In the genomic region with DNA sequence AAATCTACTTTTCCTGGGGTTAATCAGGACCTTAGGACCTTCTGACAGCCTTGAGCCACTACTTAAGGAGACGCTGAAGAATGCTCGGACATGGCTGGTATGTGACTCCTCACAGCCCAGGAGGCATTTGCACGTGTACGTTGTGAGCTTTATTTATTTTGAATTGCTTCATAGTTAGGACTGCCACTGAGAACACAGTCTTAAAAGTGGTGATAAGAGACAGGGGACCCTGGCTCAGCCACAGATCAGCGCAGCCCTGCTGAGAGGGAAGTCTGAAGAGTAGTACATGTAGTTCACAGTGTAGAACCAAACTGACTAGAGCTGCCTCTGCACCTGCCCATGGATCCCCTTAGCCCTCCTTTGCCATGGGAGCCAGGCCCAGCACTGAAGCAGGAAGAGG, we compare ENCODE assay signal across 16 mouse cellular contexts. TPM values are rescaled to one million over a fixed set of nuclear protein-coding genes. Genes with fewer than 3 reads are reported as not detected.
"Had no signal": no experiment of that assay in that cellular context is flagged by ENCODE, and none has a peak within 500 bp of the region (broad histone marks: within the 10 kb centered on the region; RNA-seq: fewer than 3 reads in every experiment).

No protein-coding gene starts in this region.

- H3K9me3 ChIP-seq: kidney, embryonic 15.5 days; limb, embryonic 15.5 days; lung, embryonic 15.5 days; midbrain, embryonic 13.5 days; neural tube, embryonic 15.5 days had no signal

- H3K4me3 ChIP-seq: kidney, embryonic 15.5 days; limb, embryonic 15.5 days; lung, embryonic 15.5 days; midbrain, embryonic 13.5 days; myocyte; neural tube, embryonic 15.5 days had no signal

- H3K27me3 ChIP-seq: kidney, embryonic 15.5 days; limb, embryonic 15.5 days; lung, embryonic 15.5 days; midbrain, embryonic 13.5 days; neural tube, embryonic 15.5 days had no signal

- H3K9ac ChIP-seq: kidney, embryonic 15.5 days; limb, embryonic 15.5 days; lung, embryonic 15.5 days; neural tube, embryonic 15.5 days had no signal

- DNase-seq: layer of hippocampus, adult 9-11 months; layer of hippocampus, postnatal 36 days; right cerebral cortex, adult 18-20 months; right cerebral cortex, postnatal 25 days; thymus, postnatal 4 days had no signal

- H3K27ac ChIP-seq: kidney, embryonic 15.5 days; limb, embryonic 15.5 days; lung, embryonic 15.5 days; midbrain, embryonic 13.5 days; neural tube, embryonic 15.5 days had no signal

- H3K4me1 ChIP-seq: midbrain, embryonic 13.5 days; neural tube, embryonic 15.5 days had no signal

- H3K4me2 ChIP-seq: kidney, embryonic 15.5 days; limb, embryonic 15.5 days; lung, embryonic 15.5 days; midbrain, embryonic 13.5 days; neural tube, embryonic 15.5 days had no signal

- ATAC-seq: intestine, embryonic 16.5 days; midbrain, embryonic 13.5 days had no signal

- H3K36me3 ChIP-seq: kidney, embryonic 15.5 days; limb, embryonic 15.5 days; lung, embryonic 15.5 days; midbrain, embryonic 13.5 days; neural tube, embryonic 15.5 days had no signal

RNA-seq across cellular contexts. Expression of gene Rnf222, which starts 3.5 kb away (rescaled TPM):
- polyA plus RNA-seq: limb, embryonic 11.5 days; myocyte; neural tube, embryonic 15.5 days; small intestine, adult 2 months had no signal

RNA-seq across cellular contexts. Expression of gene Odf4, which starts 35.1 kb away (rescaled TPM):
- polyA plus RNA-seq: intestine, embryonic 16.5 days; kidney, embryonic 15.5 days; limb, embryonic 11.5 days; limb, embryonic 15.5 days; liver, embryonic 16.5 days; lung, embryonic 15.5 days; myocyte; neural tube, embryonic 11.5 days; small intestine, adult 2 months had no signal
